Mouse (Mus musculus) fat pad, adult 2 months (tissue): ENCODE results near the gene Unc119b.
"Not testable (repeated sequence)": the region's sequence is repeated elsewhere in the genome, so short reads cannot be mapped to it uniquely, and the experiment has no call there.

Source experiments
- DNase-seq: peaks from one replicate; pipeline ENCODE4 v3.0.0-alpha.2; 2011; ENCODE audit warnings: low read depth, low spot score; ENCODE audit errors: extremely low read depth

Gene Unc119b

GRCm38 (mm10) chr5:115158040-115158983, 23.5 kb upstream of the Unc119b start, which contains the start of gene Mlec:
Gene Mlec, minus strand, starts transcription at chr5:115158179.
- no peak for DNase-seq

DNA sequence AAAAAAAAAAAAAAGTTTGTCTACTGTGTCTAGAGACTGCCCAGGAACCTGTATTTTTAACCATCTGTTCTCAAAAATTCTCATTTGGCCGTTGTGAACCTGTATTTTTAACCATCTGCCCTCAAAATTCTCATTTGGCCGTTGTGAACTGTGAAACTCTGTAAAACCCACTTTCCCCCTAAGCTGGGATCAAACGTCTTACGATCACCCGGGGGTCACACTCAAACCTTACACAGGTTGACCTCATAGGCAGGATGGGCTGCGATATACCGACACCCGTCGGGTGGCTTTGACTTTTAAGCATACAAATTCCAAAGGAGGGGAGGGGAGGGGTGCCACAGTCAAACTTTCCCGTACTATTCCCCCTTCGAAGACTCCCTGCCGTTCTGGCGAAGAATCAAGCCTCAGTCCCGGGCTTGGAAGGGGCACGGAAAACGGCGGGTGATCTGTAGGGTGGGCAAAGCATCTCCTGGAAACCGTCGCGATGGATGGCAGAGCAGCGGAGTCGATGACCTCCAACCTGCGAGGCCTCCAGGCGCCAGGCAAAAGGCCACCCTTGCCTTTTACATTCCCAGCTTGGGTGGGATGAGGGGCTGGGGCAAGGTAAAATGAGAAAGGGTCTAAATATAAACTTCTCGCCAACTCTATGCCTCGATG, 22.3 kb upstream of the Unc119b start:
- DNase-seq, result no peak

- DNase-seq, result no peak
Measured at GRCm38 (mm10) chr5:115156401-115156800, 21.6 kb upstream of the Unc119b start.

DNA sequence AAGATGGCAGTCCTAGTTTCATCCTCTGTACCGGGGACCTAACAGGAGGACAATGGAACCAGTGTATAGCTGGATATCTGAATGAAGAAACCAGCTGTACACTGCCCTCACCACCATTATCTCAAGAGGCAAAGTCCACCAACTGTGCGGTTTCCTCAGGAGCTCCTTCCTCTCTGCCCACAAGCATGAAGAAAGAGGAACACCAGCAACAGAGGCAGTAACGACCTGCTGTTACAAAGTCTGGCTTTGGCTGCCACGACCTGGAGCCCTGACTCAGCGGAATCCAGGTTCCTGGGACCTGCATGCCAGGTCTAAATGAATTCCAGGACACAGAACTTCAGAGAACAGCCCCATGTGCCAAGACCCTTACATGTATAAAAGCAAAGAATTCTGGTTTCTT, 21.1 kb upstream of the Unc119b start:
- DNase-seq, result no peak

DNA sequence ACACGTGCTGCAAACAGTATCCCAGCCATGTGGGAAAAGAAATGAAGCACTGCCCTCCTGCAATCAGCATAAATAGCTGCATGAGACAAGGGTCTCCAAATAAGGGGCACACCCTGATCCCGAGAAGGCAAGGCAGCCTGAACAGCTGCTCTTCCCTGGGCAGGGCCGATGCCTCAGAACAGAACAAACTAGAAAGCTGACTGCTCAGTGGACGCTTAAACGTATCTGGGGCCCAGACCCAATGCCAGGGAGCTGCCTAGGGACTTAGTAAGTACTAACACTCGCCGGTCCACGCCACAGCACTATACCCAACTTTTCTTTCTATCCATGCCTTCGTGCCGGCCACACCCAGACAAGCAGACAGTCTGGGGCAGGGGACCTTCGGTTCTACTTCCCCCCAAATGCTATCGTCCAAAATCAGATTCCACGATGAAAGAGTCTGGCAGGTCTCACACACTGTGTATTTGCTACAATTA, 20.4 kb upstream of the Unc119b start:
- no peak for DNase-seq

DNA sequence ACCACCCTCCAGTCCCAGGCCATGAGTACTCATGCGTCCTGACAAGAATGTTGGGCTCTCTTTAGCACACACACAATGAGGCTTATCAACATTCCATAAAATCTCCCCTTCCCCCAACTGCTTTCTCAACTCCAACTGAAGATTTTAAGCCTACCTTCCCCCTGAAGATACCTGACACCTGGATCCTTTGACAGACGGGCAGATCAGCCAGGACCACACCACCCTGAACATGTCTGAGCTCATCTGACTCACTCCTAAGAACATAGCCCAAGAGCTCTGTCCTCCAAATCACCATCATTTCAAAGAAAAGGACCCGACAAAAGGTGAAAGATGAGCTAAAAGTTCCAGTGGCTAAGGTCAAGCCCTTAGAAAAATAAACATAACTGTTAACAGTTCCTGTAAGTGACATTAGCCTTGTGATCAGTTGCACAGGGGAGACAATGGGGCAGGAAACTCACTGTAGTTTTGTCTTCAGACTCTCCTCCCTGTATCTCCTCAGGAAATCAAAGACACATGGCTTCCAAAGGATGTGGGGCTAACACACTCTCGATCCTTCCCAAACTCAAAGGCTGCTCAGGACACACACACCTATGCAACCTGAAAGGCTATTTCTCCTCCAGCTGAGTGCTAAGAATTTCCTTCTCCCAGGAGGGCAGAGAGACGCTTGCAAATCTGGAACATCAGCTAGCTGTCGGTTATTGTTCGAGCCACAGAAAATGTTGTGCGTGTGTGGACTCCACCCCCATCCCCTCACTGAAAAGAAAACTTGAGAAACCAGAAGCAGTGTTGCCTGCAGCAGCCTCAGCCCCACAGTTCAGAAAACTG, 17.6 kb upstream of the Unc119b start:
- DNase-seq, result no peak

- DNase-seq, result no peak
Measured at GRCm38 (mm10) chr5:115151457-115151856, 16.7 kb upstream of the Unc119b start.

DNA sequence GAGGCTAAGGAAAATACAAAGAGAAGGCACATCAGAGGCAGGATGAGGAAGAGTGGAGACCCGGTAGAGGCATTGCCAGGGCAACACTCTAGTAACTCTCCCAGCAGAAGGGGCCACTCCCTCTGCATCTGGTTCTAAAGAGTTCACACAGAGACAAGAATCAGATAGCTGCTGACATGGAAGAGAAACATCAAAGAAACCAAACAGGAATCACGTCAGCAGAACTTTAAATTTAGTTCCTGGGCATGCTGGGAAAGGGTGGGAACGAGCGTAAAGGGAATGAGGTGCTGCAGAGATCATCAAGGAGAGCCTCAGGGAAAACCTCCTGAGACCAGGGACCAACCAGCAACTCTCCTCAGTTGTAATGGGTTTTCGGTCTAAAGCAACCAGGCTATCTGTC, 16.2 kb upstream of the Unc119b start:
- DNase-seq, result no peak

DNA sequence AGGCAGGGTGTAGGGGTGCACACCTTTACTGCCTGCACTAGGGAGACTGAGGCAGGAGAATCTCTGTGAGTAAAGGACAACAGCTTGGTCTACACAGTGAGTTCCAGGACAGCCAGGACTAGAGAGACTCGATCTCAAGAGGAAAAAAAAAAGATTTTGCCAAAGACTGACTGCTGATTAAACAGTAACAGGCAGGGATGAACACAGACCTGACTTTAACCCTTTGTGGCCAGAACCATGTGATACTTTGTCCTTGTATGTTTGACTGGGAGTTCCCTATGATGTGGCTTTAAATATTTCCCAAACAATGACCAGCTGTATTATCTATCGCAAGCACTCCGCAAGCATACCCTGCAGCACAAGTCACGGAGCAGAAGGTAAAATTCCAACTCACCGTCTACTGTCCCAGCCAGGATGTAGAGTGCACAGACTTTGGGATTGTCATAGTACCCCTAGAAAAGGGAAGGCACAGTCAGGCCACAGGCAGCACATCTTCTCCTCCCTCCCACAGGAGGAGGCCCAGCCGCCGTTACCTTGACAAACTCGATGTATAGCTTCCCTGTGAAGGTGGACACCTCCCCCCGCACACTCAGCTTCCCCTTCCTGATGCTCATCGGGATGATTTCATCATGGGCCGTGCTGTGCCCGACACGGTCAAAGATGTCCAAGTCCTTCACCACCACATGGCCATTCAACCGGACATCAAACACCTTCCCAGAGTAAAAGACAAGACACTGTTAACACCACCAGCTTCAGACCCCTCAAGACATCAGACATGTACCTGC, 15.1 kb upstream of the Unc119b start:
- DNase-seq, result no peak

GRCm38 (mm10) chr5:115148872-115149271, 14.1 kb upstream of the Unc119b start:
- DNase-seq, result not testable (repeated sequence)

- no peak for DNase-seq
Measured at GRCm38 (mm10) chr5:115148378-115148777, 13.6 kb upstream of the Unc119b start.

DNA sequence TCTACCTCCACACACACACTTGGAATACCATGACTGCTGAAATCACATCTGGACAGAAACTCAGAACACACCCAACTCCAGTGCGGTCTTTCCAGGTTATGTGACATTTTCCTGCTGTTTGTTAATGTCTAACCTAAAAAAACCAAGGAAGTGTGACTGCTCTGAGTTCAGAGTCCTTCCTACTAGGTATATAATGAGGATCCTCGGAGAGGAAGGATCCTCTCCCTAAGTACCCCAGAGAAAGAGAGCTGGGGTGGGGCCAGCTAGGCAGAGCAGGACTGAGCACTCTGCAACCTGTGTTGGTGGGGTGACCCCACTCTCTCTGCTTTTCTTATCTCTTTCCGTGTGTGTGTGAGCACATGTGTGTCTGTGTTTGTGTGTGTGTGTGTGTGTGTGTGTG, 12.6 kb upstream of the Unc119b start:
- DNase-seq, result no peak

DNA sequence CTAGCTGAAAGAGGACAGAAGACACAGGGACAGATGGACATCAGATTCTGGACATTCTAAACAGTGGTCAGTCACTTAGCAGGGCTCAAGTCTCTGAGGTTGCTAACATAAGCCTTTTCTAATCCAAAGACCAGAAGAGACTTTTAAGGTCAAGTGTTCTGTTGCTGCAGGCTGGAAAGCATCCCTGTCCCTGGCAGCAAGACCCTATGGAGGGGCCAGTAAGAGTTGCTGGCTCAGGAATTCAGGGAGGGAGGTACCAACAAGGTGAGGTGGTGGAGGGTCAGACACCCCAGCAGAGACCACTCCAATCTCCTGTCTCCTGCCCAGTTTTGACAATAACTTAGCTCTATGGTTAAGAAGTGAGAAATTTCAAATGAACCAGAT, 12.0 kb upstream of the Unc119b start:
- DNase-seq, result no peak

GRCm38 (mm10) chr5:115145976-115146746, 11.4 kb upstream of the Unc119b start:
- DNase-seq, result no peak

- DNase-seq, result no peak
Measured at GRCm38 (mm10) chr5:115145253-115145968, 10.6 kb upstream of the Unc119b start.

GRCm38 (mm10) chr5:115144471-115144870, 9.7 kb upstream of the Unc119b start:
- no peak for DNase-seq

DNA sequence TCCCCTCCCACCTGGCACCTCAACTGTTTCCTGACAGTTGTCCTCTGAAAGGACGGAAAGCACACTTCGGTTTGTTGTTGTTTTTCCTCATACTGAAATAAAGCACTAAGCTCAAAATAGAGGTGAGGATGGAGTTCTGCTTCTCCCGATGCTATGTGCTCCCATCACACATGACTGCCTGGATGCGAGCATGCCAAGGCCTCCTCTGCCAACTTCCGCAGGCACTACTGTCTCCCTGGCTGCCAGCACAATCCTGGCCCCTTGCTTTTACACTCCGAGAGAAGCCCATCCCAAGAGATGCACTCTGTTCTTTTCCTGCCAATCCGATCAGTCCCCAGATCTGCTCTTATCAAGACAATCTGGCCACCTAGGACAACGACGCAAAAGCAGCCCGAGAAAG, 8.8 kb upstream of the Unc119b start:
- no peak for DNase-seq

DNA sequence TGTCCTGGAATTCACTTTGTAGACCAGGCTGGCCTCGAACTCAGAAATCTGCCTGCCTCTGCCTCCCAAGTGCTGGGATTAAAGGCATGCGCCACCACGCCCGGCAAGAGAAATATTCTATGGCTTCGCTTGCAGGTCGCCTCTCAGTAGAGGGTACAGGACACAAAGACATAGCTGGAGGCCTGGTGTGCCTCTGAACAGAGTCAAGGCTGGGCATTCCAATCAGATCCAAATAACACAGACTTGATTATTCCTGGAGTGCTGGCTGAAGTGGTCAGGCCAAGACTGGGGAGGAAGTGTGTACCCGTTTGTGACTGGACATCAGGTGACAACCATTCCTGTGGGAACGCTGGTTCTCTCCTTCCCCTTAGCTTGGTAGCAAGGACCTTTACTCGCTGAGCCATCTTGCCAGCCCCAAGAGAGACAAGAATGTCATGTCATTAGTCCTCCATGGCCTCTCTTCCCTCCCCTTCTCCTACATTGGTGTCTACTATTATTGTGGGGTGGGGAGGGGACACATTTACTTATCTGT, 7.5 kb upstream of the Unc119b start:
- no peak for DNase-seq

GRCm38 (mm10) chr5:115140726-115141125, 6.0 kb upstream of the Unc119b start:
- no peak for DNase-seq
